Mouse (Mus musculus): Measurements from ENCODE around the gene Ifne. TPM values are rescaled to one million over a fixed set of nuclear protein-coding genes. Genes with fewer than 3 reads are reported as not detected.

Gene Ifne
- polyA plus RNA-seq, 1 experiment from 2014 or later: not detected

MicroRNA genes within 50 kb of the gene (microRNA counts, 519-probe panel; counts per million panel counts)
- microRNA mmu-miR-31: 565 counts per million, percentile 1 among the panel's probes with 10 or more counts

Small RNA genes lying within 50 kb of the gene (microRNA-seq; reads per million reads assigned to microRNA genes)
- gene Mir31 (ENCODE audit: borderline number of aligned reads): 565 reads per million, percentile 67 among the genes with 10 or more reads in this experiment

Other genes starting within 250 kb of the Ifne start
- not detected in 2 replicates for gene C87499, start 245.8 kb downstream of the Ifne start, polyA plus RNA-seq (2014; fragmentation: Nextera tagmentation; extraction: Ambion mirVana)
- not detected in 2 replicates for gene Ifna13, start 235.7 kb downstream of the Ifne start, polyA plus RNA-seq (2014; fragmentation: Nextera tagmentation; extraction: Ambion mirVana)
- not detected in 2 replicates for gene Ifna16, start 203.3 kb downstream of the Ifne start, polyA plus RNA-seq (2014; fragmentation: Nextera tagmentation; extraction: Ambion mirVana)
- not detected in 2 replicates for gene Ifna2, start 196.3 kb downstream of the Ifne start, polyA plus RNA-seq (2014; fragmentation: Nextera tagmentation; extraction: Ambion mirVana)
- gene Ifnab, start 188.8 kb downstream of the Ifne start, polyA plus RNA-seq (2014; fragmentation: Nextera tagmentation; extraction: Ambion mirVana): not detected in 2 replicates
- 0.85 and 0.96 TPM in 2 replicates for gene Gm26566, start 158.4 kb downstream of the Ifne start, polyA plus RNA-seq (2014; fragmentation: Nextera tagmentation; extraction: Ambion mirVana)
- 65.1 and 72.9 TPM in 2 replicates for gene Klhl9, start 157.7 kb downstream of the Ifne start, polyA plus RNA-seq (2014; fragmentation: Nextera tagmentation; extraction: Ambion mirVana)
- gene Gm13271, start 125.3 kb downstream of the Ifne start, polyA plus RNA-seq (2014; fragmentation: Nextera tagmentation; extraction: Ambion mirVana): not detected in 2 replicates
- gene Gm13283, start 120.1 kb downstream of the Ifne start, polyA plus RNA-seq (2014; fragmentation: Nextera tagmentation; extraction: Ambion mirVana): not detected in 2 replicates
- not detected in 2 replicates for gene Gm13290, start 106.4 kb downstream of the Ifne start, polyA plus RNA-seq (2014; fragmentation: Nextera tagmentation; extraction: Ambion mirVana)
- gene Gm13289, start 103.3 kb downstream of the Ifne start, polyA plus RNA-seq (2014; fragmentation: Nextera tagmentation; extraction: Ambion mirVana): not detected in 2 replicates
- not detected in 2 replicates for gene Gm13272, start 100.4 kb downstream of the Ifne start, polyA plus RNA-seq (2014; fragmentation: Nextera tagmentation; extraction: Ambion mirVana)
- not detected in 2 replicates for gene Ifnz, start 98.1 kb downstream of the Ifne start, polyA plus RNA-seq (2014; fragmentation: Nextera tagmentation; extraction: Ambion mirVana)
- not detected in 2 replicates for gene Gm13276, start 94.5 kb downstream of the Ifne start, polyA plus RNA-seq (2014; fragmentation: Nextera tagmentation; extraction: Ambion mirVana)
- not detected in 2 replicates for gene Gm13277, start 91.6 kb downstream of the Ifne start, polyA plus RNA-seq (2014; fragmentation: Nextera tagmentation; extraction: Ambion mirVana)
- gene Gm13278, start 88.7 kb downstream of the Ifne start, polyA plus RNA-seq (2014; fragmentation: Nextera tagmentation; extraction: Ambion mirVana): not detected in 2 replicates
- not detected in 2 replicates for gene Gm13275, start 85.7 kb downstream of the Ifne start, polyA plus RNA-seq (2014; fragmentation: Nextera tagmentation; extraction: Ambion mirVana)
- not detected in 2 replicates for gene Gm13279, start 82.8 kb downstream of the Ifne start, polyA plus RNA-seq (2014; fragmentation: Nextera tagmentation; extraction: Ambion mirVana)
- 0.26 and 0.66 TPM in 2 replicates for gene Gm13285, start 80.5 kb downstream of the Ifne start, polyA plus RNA-seq (2014; fragmentation: Nextera tagmentation; extraction: Ambion mirVana)
- not detected in 2 replicates for gene Gm13287, start 76.9 kb downstream of the Ifne start, polyA plus RNA-seq (2014; fragmentation: Nextera tagmentation; extraction: Ambion mirVana)
- gene Gm13288, start 74.7 kb downstream of the Ifne start, polyA plus RNA-seq (2014; fragmentation: Nextera tagmentation; extraction: Ambion mirVana): not detected in 2 replicates
- not detected in 2 replicates for gene Ifna7, start 64.0 kb downstream of the Ifne start, polyA plus RNA-seq (2014; fragmentation: Nextera tagmentation; extraction: Ambion mirVana)
- not detected in 2 replicates for gene Ifna11, start 60.2 kb downstream of the Ifne start, polyA plus RNA-seq (2014; fragmentation: Nextera tagmentation; extraction: Ambion mirVana)
- not detected in 2 replicates for gene Ifna6, start 52.8 kb downstream of the Ifne start, polyA plus RNA-seq (2014; fragmentation: Nextera tagmentation; extraction: Ambion mirVana)
- gene Ifna5, start 44.7 kb downstream of the Ifne start, polyA plus RNA-seq (2014; fragmentation: Nextera tagmentation; extraction: Ambion mirVana): not detected in 2 replicates
- gene Ifna4, start 38.3 kb downstream of the Ifne start, polyA plus RNA-seq (2014; fragmentation: Nextera tagmentation; extraction: Ambion mirVana): not detected in 2 replicates
- gene Ifna1, start 30.1 kb downstream of the Ifne start, polyA plus RNA-seq (2014; fragmentation: Nextera tagmentation; extraction: Ambion mirVana): not detected in 2 replicates

Measured in liver, embryonic 11.5 days (tissue).